Mouse (Mus musculus) heart, adult 2 months (tissue): ENCODE data around the gene Spg20. TPM values are rescaled to one million over a fixed set of nuclear protein-coding genes. Genes with fewer than 3 reads are reported as not detected.
A peak's percentile ranks its signal among the peaks of the same experiment; 100 is the strongest.

Experiments used
- DNase-seq, 2 experiments: peaks; one replicate each; pipeline ENCODE4 v3.0.0; 2021
- H3K27ac ChIP-seq: fragments of 200-600 bp; 2 replicates; pipeline ENCODE4 v1.8.1; 2022
- H3K27me3 ChIP-seq: fragments of 200-500 bp; 2 replicates; pipeline ENCODE4 v1.6.1; 2012; ENCODE audit warnings: mild to moderate bottlenecking, low read length, inconsistent platforms, mixed read lengths; ENCODE audit not compliant: control insufficient read depth, insufficient read depth
- H3K36me3 ChIP-seq: fragments of 200-500 bp; 2 replicates; pipeline ENCODE4 v1.6.1; 2012; ENCODE audit warnings: low read length, inconsistent platforms; ENCODE audit not compliant: control insufficient read depth, insufficient read depth
- H3K4me1 ChIP-seq: fragments of 200-500 bp; 2 replicates; pipeline ENCODE4 v1.6.1; 2011; ENCODE audit warnings: low read length; ENCODE audit not compliant: control insufficient read depth, insufficient read depth
- H3K4me3 ChIP-seq: fragments of 200-600 bp; 2 replicates; pipeline ENCODE4 v1.8.1; 2022
- H3K79me2 ChIP-seq: fragments of 200-500 bp; replicated peaks from 2 replicates; pipeline ENCODE4 v1.6.1; 2012; ENCODE audit warnings: mild to moderate bottlenecking, inconsistent platforms, low read length, moderate library complexity, mixed read lengths; ENCODE audit not compliant: control insufficient read depth, insufficient read depth
- H3K9ac ChIP-seq: fragments of 200-500 bp; 2 replicates; pipeline ENCODE4 v1.6.1; 2012; ENCODE audit warnings: low read depth, mild to moderate bottlenecking, control low read depth, inconsistent platforms, low read length, mixed read lengths
- CTCF ChIP-seq: fragments of 200-600 bp; IDR thresholded peaks from 2 replicates; pipeline ENCODE4 v1.8.1; 2022; ENCODE audit warnings: antibody characterized with exemption, mild to moderate bottlenecking, moderate library complexity
- EP300 ChIP-seq: fragments of 200-500 bp; IDR thresholded peaks from 2 replicates; pipeline ENCODE4 v1.6.1; 2011; ENCODE audit warnings: low read depth, low read length, control low read depth; ENCODE audit not compliant: insufficient read depth
- POLR2A ChIP-seq: fragments of 200-500 bp; IDR thresholded peaks from 2 replicates; pipeline ENCODE4 v1.6.1; 2011; ENCODE audit warnings: mild to moderate bottlenecking, low read depth, low read length, control low read depth; ENCODE audit not compliant: insufficient read depth
- WGBS: fragments of 180-500 bp; shearing (Covaris S2); methylation state at CpG from one replicate; pipeline ENCODE4 v1.1.7; 2018; 5-methylcytosine and 5-hydroxymethylcytosine counted together
- intact Hi-C: fragments of 180-260 bp; cut with DNase I; formaldehyde crosslinking; loops from one replicate; pipeline ENCODE4 v1.15.1; 2025
- polyA plus RNA-seq: library from polyadenylated mRNA; depleted of rRNA; stranded (reverse); fragments of >200 nt; gene quantifications from 2 replicates; pipeline ENCODE4 v1.2.3, GENCODE M21; 2012
- total RNA-seq, 2 experiments: library from RNA; stranded (reverse); gene quantifications; 2 replicates each; pipeline ENCODE4 v1.2.3; 2021

Spg20 gene
- total and polyA plus RNA-seq, 3 experiments: 11.9 to 45.7 (median 45.1) TPM

DNA sequence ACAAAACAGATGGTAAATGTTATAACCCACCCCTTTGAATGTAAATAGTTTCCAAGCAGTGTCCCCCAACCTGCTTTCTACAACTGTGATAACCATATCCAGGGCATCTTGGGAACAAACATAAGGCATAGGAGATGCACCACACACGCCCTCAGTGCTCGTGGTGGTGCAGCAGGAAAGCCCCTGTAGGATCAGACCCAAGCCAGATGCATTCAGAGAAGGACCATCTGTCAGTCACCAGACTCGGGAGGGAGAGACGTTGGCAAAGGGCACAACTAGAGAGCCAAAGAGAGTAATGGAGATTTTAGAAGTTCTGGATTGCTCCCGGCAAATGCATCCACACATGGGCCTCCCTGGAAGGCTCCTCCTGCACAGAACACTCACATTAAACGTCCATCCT lies 27.1 kb upstream of the Spg20 start:
- DNase-seq: no peak
- Histone ChIP-seq H3K79me2 (no peaks in the 10 kb centered on the region), H3K4me1 (no peaks in the 10 kb centered on the region), H3K9ac (no peak overlapping the region), H3K4me3 (no peak overlapping the region), H3K27ac (no peak overlapping the region), H3K36me3 (no peaks in the 10 kb centered on the region), H3K27me3 (no peaks in the 10 kb centered on the region)
- intact Hi-C loops: no loop called here
- WGBS: 66% methylated on average over 6 of the region's 6 CpGs
- no peak for TF ChIP-seq CTCF
- TF ChIP-seq POLR2A: no peak
- TF ChIP-seq EP300: no peak

DNA sequence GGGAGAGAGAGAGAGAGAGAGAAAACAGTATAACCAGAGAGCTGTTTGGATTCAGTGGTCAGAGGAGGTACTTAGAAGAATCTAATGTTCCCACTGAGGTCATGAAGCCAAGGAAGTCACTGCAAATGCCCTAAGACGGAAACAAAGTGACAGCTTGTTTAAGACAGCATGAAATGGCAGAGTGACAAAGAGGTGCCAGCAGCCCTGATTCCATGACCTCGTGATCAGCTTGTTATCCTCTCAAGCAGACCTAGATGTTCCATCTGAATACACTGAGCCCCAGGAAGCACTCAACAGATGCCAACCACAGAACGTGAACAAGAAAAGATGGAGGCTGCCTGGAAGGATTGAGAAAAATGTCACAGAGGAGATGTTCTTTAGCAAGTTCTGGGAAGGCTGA lies 26.2 kb upstream of the Spg20 start:
- DNase-seq: no peak
- Histone ChIP-seq H3K27ac (no peak overlapping the region), H3K9ac (no peak overlapping the region), H3K36me3 (no peaks in the 10 kb centered on the region), H3K27me3 (no peaks in the 10 kb centered on the region), H3K79me2 (no peaks in the 10 kb centered on the region), H3K4me3 (no peak overlapping the region), H3K4me1 (no peaks in the 10 kb centered on the region)
- intact Hi-C loops: no loop called here
- WGBS: 59% methylated on average over 3 of the region's 3 CpGs
- no peak for TF ChIP-seq POLR2A
- TF ChIP-seq EP300: no peak
- TF ChIP-seq CTCF: no peak

DNA sequence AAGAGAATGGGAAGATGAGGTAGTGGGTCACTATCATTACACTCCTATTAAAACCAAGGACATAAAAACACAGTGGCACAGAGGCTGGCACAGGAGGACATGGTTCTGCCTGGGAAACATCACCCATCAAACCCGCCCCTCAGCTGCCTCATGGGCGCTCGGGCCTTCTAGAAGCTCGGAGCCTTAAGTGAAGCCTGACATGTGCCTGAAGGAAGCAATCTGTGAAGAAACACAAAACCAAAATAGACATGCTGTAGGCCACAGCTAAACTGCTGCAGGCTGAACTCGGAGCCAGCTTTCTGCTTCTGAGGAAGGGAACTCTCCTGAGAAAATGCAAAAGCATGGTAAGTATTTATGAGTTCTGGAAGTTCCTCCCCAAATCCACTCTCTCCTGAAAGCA lies 25.0 kb upstream of the Spg20 start:
- no peaks in the 10 kb centered on the region for H3K4me1 ChIP-seq
- no peak overlapping the region for H3K9ac ChIP-seq
- no peaks in the 10 kb centered on the region for H3K36me3 ChIP-seq
- no peaks in the 10 kb centered on the region for H3K79me2 ChIP-seq
- intact Hi-C loops: no loop called here
- no peak for DNase-seq
- no peak overlapping the region for H3K27ac ChIP-seq
- no peak overlapping the region for H3K4me3 ChIP-seq
- 76% methylated on average over 5 of the region's 5 CpGs for WGBS
- H3K27me3 ChIP-seq: no peaks in the 10 kb centered on the region
- TF ChIP-seq EP300: no peak
- no peak for TF ChIP-seq POLR2A
- no peak for TF ChIP-seq CTCF

DNA sequence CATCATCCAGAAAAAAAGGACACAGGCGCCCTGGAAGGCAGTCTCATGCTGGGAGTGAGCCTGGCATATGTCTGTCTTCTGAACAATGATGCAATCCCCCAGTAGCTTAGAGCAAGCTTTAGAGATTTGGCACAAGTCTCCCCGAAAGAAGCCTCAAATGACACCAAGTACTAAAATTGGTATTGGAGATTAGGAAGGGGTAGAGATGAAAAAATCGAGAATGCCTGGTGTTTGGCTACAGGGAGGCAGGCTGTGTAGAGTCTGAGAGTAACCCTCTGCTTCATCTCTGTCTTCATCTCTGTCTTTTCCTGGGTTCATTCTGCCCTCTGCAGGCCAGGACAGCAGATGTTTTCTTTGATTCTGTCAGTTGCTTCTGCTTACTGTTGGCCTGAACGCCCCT lies 24.5 kb upstream of the Spg20 start:
- no peaks in the 10 kb centered on the region for H3K36me3 ChIP-seq
- intact Hi-C loops: no loop called here
- no peaks in the 10 kb centered on the region for H3K4me1 ChIP-seq
- DNase-seq: no peak
- H3K79me2 ChIP-seq: no peaks in the 10 kb centered on the region
- H3K27me3 ChIP-seq: no peaks in the 10 kb centered on the region
- no peak overlapping the region for H3K9ac ChIP-seq
- 54% methylated on average over 4 of the region's 4 CpGs for WGBS
- TF ChIP-seq EP300 (no peak), CTCF (peak; percentile 42), POLR2A (no peak)
- no peak overlapping the region for H3K27ac ChIP-seq
- no peak overlapping the region for H3K4me3 ChIP-seq

DNA sequence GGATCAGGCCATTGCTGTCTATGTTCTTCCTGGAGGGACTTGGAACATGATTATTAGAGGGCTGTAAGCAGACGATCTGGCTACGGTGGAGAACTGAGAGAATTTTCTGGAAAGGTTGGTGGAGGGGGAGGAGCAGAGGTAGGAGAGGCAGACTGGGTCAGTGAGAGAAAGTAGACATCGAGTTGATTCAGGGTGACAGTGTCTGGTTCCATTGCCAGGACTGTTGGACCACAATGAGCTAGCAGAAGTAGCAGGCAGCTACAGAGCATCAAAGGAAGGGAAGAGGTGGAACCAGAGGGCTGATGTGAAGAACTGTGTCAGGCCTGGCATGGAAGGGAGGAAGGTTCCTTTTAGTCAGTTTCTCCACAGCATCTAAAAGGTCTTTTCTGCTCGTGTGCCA lies 23.5 kb upstream of the Spg20 start:
- no peak overlapping the region for H3K4me3 ChIP-seq
- TF ChIP-seq POLR2A: no peak
- no peak for TF ChIP-seq EP300
- TF ChIP-seq CTCF: no peak
- no peak overlapping the region for H3K9ac ChIP-seq
- no peaks in the 10 kb centered on the region for H3K27me3 ChIP-seq
- H3K4me1 ChIP-seq: no peaks in the 10 kb centered on the region
- H3K27ac ChIP-seq: no peak overlapping the region
- no peak for DNase-seq
- 62% methylated on average over 4 of the region's 4 CpGs for WGBS
- H3K79me2 ChIP-seq: no peaks in the 10 kb centered on the region
- H3K36me3 ChIP-seq: no peaks in the 10 kb centered on the region
- intact Hi-C loops: no loop called here

DNA sequence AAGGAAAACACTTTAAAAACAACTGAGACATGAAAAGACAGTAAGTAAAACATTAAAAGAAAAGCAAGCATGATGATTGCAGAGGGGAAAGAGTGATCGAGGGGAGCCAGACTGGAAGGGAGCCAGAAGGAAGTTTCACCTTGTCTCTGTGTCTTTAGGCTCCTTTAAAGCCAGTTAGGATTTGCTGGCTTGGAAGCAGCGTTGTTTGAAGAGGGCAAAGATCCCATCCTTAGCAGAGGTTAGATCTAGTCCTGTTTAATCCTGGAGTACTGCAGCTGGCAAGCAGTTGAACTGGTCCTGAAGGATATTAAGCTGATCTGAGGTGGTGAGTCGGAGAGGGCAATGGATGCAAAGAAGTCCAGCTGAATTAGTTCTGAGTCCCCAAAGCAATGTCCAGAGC lies 23.1 kb upstream of the Spg20 start:
- Histone ChIP-seq H3K36me3 (no peaks in the 10 kb centered on the region), H3K9ac (no peak overlapping the region), H3K27me3 (no peaks in the 10 kb centered on the region), H3K4me1 (no peaks in the 10 kb centered on the region), H3K79me2 (no peaks in the 10 kb centered on the region), H3K27ac (no peak overlapping the region), H3K4me3 (no peak overlapping the region)
- TF ChIP-seq EP300 (no peak), POLR2A (no peak), CTCF (no peak)
- intact Hi-C loops: no loop called here
- no peak for DNase-seq
- 74% methylated on average over 3 of the region's 3 CpGs for whole genome bisulfite sequencing

DNA sequence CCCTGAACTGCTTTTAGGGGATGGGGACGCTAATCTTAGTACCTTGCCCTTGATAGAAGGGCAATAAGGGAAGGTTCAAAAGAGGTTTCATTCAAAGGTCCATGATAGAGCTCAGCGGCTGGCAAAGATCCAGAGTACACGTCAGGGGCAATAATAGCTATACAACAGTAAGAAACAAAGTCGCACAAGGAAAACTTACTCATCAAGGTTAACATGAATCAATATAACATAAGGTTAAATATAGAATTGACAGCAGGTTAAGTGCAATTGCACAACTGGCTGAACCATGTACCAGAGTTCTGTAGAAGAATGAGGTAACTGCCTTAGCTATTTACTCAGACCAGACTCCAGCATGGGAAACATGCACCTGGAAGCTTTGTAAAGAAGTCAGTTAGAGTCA lies 22.6 kb upstream of the Spg20 start:
- TF ChIP-seq EP300 (no peak), POLR2A (no peak), CTCF (no peak)
- no peak overlapping the region for H3K27ac ChIP-seq
- H3K27me3 ChIP-seq: no peaks in the 10 kb centered on the region
- no peaks in the 10 kb centered on the region for H3K4me1 ChIP-seq
- DNase-seq: no peak
- intact Hi-C loops: no loop called here
- H3K9ac ChIP-seq: no peak overlapping the region
- no peak overlapping the region for H3K4me3 ChIP-seq
- no peaks in the 10 kb centered on the region for H3K36me3 ChIP-seq
- no peaks in the 10 kb centered on the region for H3K79me2 ChIP-seq
- WGBS: 55% methylated on average over 4 of the region's 4 CpGs
